ENCODE assay signal across 8 mouse cellular contexts in genomic region chr13:39823965-39824555, GRCm38 (mm10).
DNase-seq lines count a peak whose midpoint lies in the region; ATAC-seq lines count a peak whose summit lies in the region.

No protein-coding gene starts in this region.

- peak overlapping the region; percentile 62 for H3K9ac ChIP-seq in hindbrain, embryonic 13.5 days

- H3K36me3 ChIP-seq in embryonic facial prominence, embryonic 10.5 days (replicated peaks) = no peaks in the 10 kb centered on the region
- no peaks in the 10 kb centered on the region for H3K36me3 ChIP-seq in hindbrain, embryonic 13.5 days

- peaks cover 13% of the 10 kb centered on the region for H3K4me1 ChIP-seq in embryonic facial prominence, embryonic 10.5 days
- H3K4me1 ChIP-seq in hindbrain, embryonic 13.5 days (replicated peaks) = peaks cover 16% of the 10 kb centered on the region

- peak overlapping the region; percentile 62 for H3K4me2 ChIP-seq in hindbrain, embryonic 13.5 days

- intact Hi-C loops in left cerebral cortex, postnatal 14 days (cut with DNase I) = loop anchor here (10.0 kb wide), 1 partner anchor 881 kb away; no protein-coding TSS in a partner anchor

- WGBS in embryonic facial prominence, embryonic 10.5 days = 7% methylated on average over 20 of the region's 20 CpGs
- WGBS in hindbrain, embryonic 13.5 days = 5% methylated on average over 20 of the region's 20 CpGs

- peak; percentile 77 for ATAC-seq in hindbrain, embryonic 13.5 days (ENCODE audit: low FRiP score)

- H3K9me3 ChIP-seq in embryonic facial prominence, embryonic 10.5 days = no peaks in the 10 kb centered on the region
- no peaks in the 10 kb centered on the region for H3K9me3 ChIP-seq in hindbrain, embryonic 13.5 days

- peaks cover 34% of the 10 kb centered on the region for H3K27me3 ChIP-seq in embryonic facial prominence, embryonic 10.5 days (replicated peaks; ENCODE audit: low read depth, poor library complexity, severe bottlenecking)
- 0 out of 2 replicates have a peak, but pooled peaks cover 3% of the 10 kb centered on the region for H3K27me3 ChIP-seq in hindbrain, embryonic 13.5 days

- peak; percentile 6 to 21 for DNase-seq in left cerebral cortex, postnatal 14 days (ENCODE audit: low spot score in 2 of 2)
- no peak for DNase-seq in left cerebral cortex, adult 9 months (ENCODE audit: low spot score in 2 of 2)
- DNase-seq in brain, adult 2 months (ENCODE audit: low read depth, low spot score) = peak; percentile 23
- DNase-seq in embryonic facial prominence, embryonic 10.5 days (ENCODE audit: low spot score) = peak; percentile 59
- peak; percentile 12 for DNase-seq in lung, postnatal 10 days
- peak; percentile 56 for DNase-seq in right cerebral cortex, postnatal 4 days
- no peak for DNase-seq in natural killer cell, adult 2 months (ENCODE audit: low spot score in 2 of 2)

- peak overlapping the region; percentile 52 for H3K4me3 ChIP-seq in embryonic facial prominence, embryonic 10.5 days
- H3K4me3 ChIP-seq in hindbrain, embryonic 13.5 days = peak overlapping the region; percentile 37

- H3K27ac ChIP-seq in embryonic facial prominence, embryonic 10.5 days (replicated peaks) = peak overlapping the region; percentile 57; the same call in 1 of the 2 replicates
- peak overlapping the region; percentile 85 for H3K27ac ChIP-seq in hindbrain, embryonic 13.5 days

Comparison
In these comparisons a context has a peak if more than half of its experiments do, and no peak if none do; other contexts are left out.
1. DNase-seq: peak in left cerebral cortex, postnatal 14 days (2 of 2), brain, adult 2 months (single experiment), embryonic facial prominence, embryonic 10.5 days (single experiment), lung, postnatal 10 days (single experiment) and right cerebral cortex, postnatal 4 days (single experiment); none in left cerebral cortex, adult 9 months (0 of 2) and natural killer cell, adult 2 months (0 of 2).